Mouse (Mus musculus): ENCODE measurements around the gene Cul1.

- TF ChIP-seq POLR2A (IDR thresholded peaks at IDR 0.05; ENCODE audit: low read depth, low read length) (no peak), CTCF (conservative IDR thresholded peaks at IDR 0.05 in 1 of 2, IDR thresholded peaks at IDR 0.05 in 1 of 2; ENCODE audit: low read depth in 2 of 2, low read length in 2 of 2) (no peak), MAZ (IDR thresholded peaks at IDR 0.05; ENCODE audit: low read depth, low read length) (no peak), CHD1 (IDR thresholded peaks at IDR 0.05; ENCODE audit: low read depth, low read length) (no peak), USF2 (conservative IDR thresholded peaks at IDR 0.05; ENCODE audit: low read depth, low read length) (no peak), MXI1 (IDR thresholded peaks at IDR 0.05; ENCODE audit: low read depth, low read length) (no peak), EP300 (IDR thresholded peaks at IDR 0.05; ENCODE audit: low read length) (no peak)
Measured at GRCm38 (mm10) chr6:47453098-47453497, at the start of gene Cul1.

All from CH12.LX (cell line).